Mouse (Mus musculus) bone marrow macrophage, adult 2 months (primary cell): ENCODE measurements around the gene Krtap4-13.
"Not testable (repeated sequence)": the region's sequence is repeated elsewhere in the genome, so short reads cannot be mapped to it uniquely, and the experiment has no call there.

Experiments used
- CTCF ChIP-seq: IDR thresholded peaks from 2 replicates; pipeline ENCODE4 v1.5.1; 2012; ENCODE audit warnings: low read depth, mild to moderate bottlenecking, low read length, moderate library complexity
- POLR2A ChIP-seq: IDR thresholded peaks from 2 replicates; pipeline ENCODE4 v1.6.1; 2012; ENCODE audit warnings: mild to moderate bottlenecking, low read depth, low read length, borderline replicate concordance

DNA sequence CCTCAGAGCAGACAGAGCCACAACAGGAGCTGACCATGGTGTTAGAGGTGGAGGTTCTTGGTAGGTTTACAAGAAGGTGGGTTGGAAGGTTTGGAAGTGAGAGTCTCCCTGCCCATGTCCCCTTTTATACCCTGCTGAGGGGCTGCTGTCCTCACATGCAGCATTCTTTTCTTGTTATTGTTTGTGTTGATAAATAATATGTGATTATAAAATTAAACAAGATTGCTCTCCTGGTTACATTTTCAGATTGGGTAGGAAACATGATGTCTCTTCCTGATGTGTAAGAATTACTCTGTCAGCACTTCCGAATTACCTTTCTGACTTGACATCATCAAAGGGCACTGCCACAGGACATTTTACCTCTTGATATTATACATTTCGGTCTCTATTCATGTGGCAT, 5.9 kb upstream of the Krtap4-13 start, which contains the start of gene Gm11564:
- TF ChIP-seq CTCF, POLR2A: not testable (repeated sequence)
